Mouse (Mus musculus) hindbrain, postnatal 0 days (tissue): ENCODE measurements around the gene Dhps. TPM values are rescaled to one million over a fixed set of nuclear protein-coding genes. Genes with fewer than 3 reads are reported as not detected.

Experiments
- ATAC-seq: fragments of 200-750 bp; cut with Nextera tagmentation; 2 replicates; pipeline ENCODE4 v1.8.0; 2017; ENCODE audit warnings: mild to moderate bottlenecking, moderate TSS enrichment, moderate library complexity
- DNase-seq: peaks from one replicate; pipeline ENCODE4 v3.0.0-alpha.2; 2015; ENCODE audit warnings: low spot score
- H3K27ac ChIP-seq: fragments of 300-500 bp; sonication (generic); 2 replicates; pipeline ENCODE4 v1.5.1; 2014; ENCODE audit warnings: mild to moderate bottlenecking
- H3K27me3 ChIP-seq: fragments of 300-500 bp; sonication (generic); 2 replicates; pipeline ENCODE4 v1.6.1; 2014; ENCODE audit warnings: low read length, mixed read lengths; ENCODE audit not compliant: insufficient read depth
- H3K36me3 ChIP-seq: fragments of 300-500 bp; sonication (generic); 2 replicates; pipeline ENCODE4 v1.6.1; 2014; ENCODE audit warnings: low read length, mixed read lengths; ENCODE audit not compliant: insufficient read depth
- H3K4me1 ChIP-seq: fragments of 300-500 bp; sonication (generic); 2 replicates; pipeline ENCODE4 v1.6.1; 2014; ENCODE audit warnings: antibody characterized with exemption, low read length, mixed read lengths; ENCODE audit not compliant: insufficient read depth
- H3K4me2 ChIP-seq: fragments of 300-500 bp; sonication (generic); 2 replicates; pipeline ENCODE4 v1.6.1; 2014; ENCODE audit warnings: low read depth, mild to moderate bottlenecking, low read length, moderate library complexity, mixed read lengths
- H3K4me3 ChIP-seq: fragments of 300-500 bp; sonication (generic); 2 replicates; pipeline ENCODE4 v1.5.1; 2014; ENCODE audit warnings: low read length
- H3K9ac ChIP-seq: fragments of 300-500 bp; sonication (generic); replicated peaks from 2 replicates; pipeline ENCODE4 v1.6.1; 2014; ENCODE audit warnings: mild to moderate bottlenecking, low read length, moderate library complexity, mixed read lengths
- H3K9me3 ChIP-seq: fragments of 300-500 bp; sonication (generic); 2 replicates; pipeline ENCODE4 v1.6.1; 2016; ENCODE audit warnings: low read length, mixed read lengths
- CTCF ChIP-seq: IDR thresholded peaks from 2 replicates; pipeline ENCODE4 v1.5.1; 2016; ENCODE audit warnings: antibody characterized with exemption, control low read depth, low read depth
- WGBS: fragments of 180-500 bp; shearing (Covaris S2); extraction: QIAGEN DNeasy Blood & Tissue Kit; methylation state at CpG from one replicate; pipeline ENCODE4 v1.1.7; 2014; 5-methylcytosine and 5-hydroxymethylcytosine counted together
- polyA plus RNA-seq: library from polyadenylated mRNA; unstranded; fragments of >200 nt; fragmentation: Nextera tagmentation; extraction: Ambion mirVana; gene quantifications from 2 replicates; pipeline ENCODE4 v1.2.1, GENCODE M21; 2015
- total RNA-seq: library from RNA; depleted of rRNA; stranded (reverse); fragments of >200 nt; gene quantifications from 2 replicates; pipeline ENCODE4 v1.2.3, GENCODE M21; 2014

Dhps gene
- total and polyA plus RNA-seq, 2 experiments from 2014 or later, result 103 to 118 TPM

GRCm38 (mm10) chr8:85091526-85092090 lies 20.1 kb downstream of the Dhps start:
- Histone ChIP-seq H3K27me3 (no peaks in the 10 kb centered on the region), H3K4me3 (no peak overlapping the region), H3K9ac (no peak overlapping the region), H3K9me3 (no peaks in the 10 kb centered on the region), H3K4me2 (no peak overlapping the region), H3K4me1 (no peaks in the 10 kb centered on the region), H3K36me3 (peaks cover 23% of the 10 kb centered on the region), H3K27ac (no peak overlapping the region)
- TF ChIP-seq CTCF, result no peak
- WGBS, result 36% methylated on average over 21 of the region's 21 CpGs
- ATAC-seq (no peak; the same call in 1 of the 2 replicates), DNase-seq (no peak)

DNA sequence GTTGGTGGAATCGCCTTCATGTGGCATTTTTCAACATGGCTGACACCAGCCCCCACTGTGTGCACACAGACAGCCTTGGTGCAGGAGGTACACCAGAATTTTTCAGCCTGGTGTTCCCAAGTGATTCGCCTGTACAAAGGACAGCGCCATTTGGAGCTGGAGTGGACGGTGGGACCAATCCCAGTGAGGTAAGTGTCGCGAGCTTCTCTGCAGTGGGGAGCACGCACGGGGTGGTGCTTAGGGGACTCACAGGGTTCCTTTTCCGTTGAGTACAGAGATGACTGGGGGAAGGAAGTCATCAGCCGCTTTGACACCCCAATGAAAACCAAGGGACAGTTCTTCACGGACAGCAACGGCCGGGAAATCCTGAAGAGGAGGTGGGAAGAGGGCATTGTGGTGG lies 23.5 kb downstream of the Dhps start:
- DNase-seq (no peak), ATAC-seq (no peak)
- H3K36me3 ChIP-seq, result peaks cover 30% of the 10 kb centered on the region

GRCm38 (mm10) chr8:85095566-85095965 lies 24.0 kb downstream of the Dhps start:
- Histone ChIP-seq H3K4me2 (no peak overlapping the region), H3K4me1 (no peaks in the 10 kb centered on the region), H3K36me3 (peaks cover 30% of the 10 kb centered on the region), H3K9ac (no peak overlapping the region), H3K27ac (no peak overlapping the region), H3K4me3 (no peak overlapping the region), H3K9me3 (no peaks in the 10 kb centered on the region), H3K27me3 (no peaks in the 10 kb centered on the region)
- 94% methylated on average over 7 of the region's 7 CpGs for WGBS
- no peak for ATAC-seq
- no peak for DNase-seq
- no peak for TF ChIP-seq CTCF

More for the DNA sequence above, 23.5 kb downstream of the Dhps start:
- no peak overlapping the region for H3K9ac ChIP-seq
- H3K9me3 ChIP-seq, result no peaks in the 10 kb centered on the region
- H3K27ac ChIP-seq, result no peak overlapping the region
- TF ChIP-seq CTCF, result no peak
- H3K4me1 ChIP-seq, result no peaks in the 10 kb centered on the region
- no peaks in the 10 kb centered on the region for H3K27me3 ChIP-seq
- no peak overlapping the region for H3K4me2 ChIP-seq
- H3K4me3 ChIP-seq, result no peak overlapping the region
- WGBS, result 92% methylated on average over 13 of the region's 13 CpGs

DNA sequence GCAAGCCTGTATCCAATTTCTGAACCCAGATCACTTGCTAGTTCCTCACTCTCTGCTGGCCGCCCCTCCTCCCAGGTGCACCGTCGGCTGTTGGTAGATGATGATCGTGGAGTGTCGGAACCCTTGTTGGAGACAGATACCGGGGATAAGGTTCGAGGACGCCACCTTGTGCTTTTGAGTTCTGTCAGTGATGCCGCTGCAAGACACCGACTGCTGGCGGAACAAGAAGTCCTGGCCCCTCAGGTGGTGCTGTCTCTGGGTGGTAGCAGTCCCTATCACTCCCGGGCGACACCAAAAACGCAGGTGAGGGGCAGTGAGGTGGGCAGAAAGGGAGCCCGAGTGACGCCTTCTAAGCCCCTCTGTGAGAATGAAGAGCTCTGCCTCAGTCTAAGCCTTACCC lies 24.6 kb downstream of the Dhps start:
- no peak overlapping the region for H3K4me2 ChIP-seq
- no peak overlapping the region for H3K4me3 ChIP-seq
- H3K9me3 ChIP-seq, result no peaks in the 10 kb centered on the region
- 94% methylated on average over 16 of the region's 16 CpGs for WGBS
- DNase-seq, result no peak
- no peak for TF ChIP-seq CTCF
- no peak overlapping the region for H3K27ac ChIP-seq
- H3K9ac ChIP-seq, result no peak overlapping the region
- no peak for ATAC-seq
- H3K36me3 ChIP-seq, result peaks cover 30% of the 10 kb centered on the region
- no peaks in the 10 kb centered on the region for H3K27me3 ChIP-seq
- H3K4me1 ChIP-seq, result no peaks in the 10 kb centered on the region

- no peak overlapping the region for H3K4me2 ChIP-seq
- no peaks in the 10 kb centered on the region for H3K4me1 ChIP-seq
- no peak for TF ChIP-seq CTCF
- ATAC-seq (no peak), DNase-seq (no peak)
- no peak overlapping the region for H3K4me3 ChIP-seq
- H3K36me3 ChIP-seq, result peaks cover 30% of the 10 kb centered on the region
- H3K27ac ChIP-seq, result no peak overlapping the region
- H3K27me3 ChIP-seq, result no peaks in the 10 kb centered on the region
- no peak overlapping the region for H3K9ac ChIP-seq
- WGBS, result 91% methylated on average over 4 of the region's 4 CpGs
- H3K9me3 ChIP-seq, result no peaks in the 10 kb centered on the region
Measured at GRCm38 (mm10) chr8:85096850-85097249, 25.3 kb downstream of the Dhps start.

DNA sequence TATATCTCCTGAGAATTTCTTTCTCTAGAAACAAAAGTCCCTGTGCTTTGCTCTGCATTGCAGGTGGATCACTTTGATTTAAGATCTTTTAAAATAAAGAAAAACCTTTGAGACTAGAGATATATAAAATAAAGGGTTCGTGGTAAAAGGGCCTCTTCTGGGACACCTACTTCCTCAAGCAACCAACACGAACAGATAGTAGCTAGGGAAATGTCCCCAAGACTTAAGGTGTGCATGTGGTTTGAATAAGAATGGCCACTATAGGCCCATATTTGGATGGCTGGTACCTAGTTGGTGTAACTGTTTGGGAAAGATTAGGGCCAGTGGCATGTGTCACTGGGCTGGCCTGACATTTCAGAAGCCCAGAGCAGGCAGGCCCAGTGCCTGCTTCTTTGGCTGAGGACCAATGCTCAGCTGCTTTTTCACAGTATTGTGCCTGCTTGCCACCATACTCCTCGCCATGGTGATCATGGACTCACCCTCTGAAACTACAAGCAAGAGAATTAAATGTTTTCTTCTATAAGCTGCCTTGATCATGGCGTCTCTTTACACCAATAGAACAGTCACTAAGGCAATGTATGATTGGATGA lies 28.6 kb downstream of the Dhps start:
- Histone ChIP-seq H3K9ac (no peak overlapping the region), H3K4me1 (no peaks in the 10 kb centered on the region), H3K27me3 (no peaks in the 10 kb centered on the region), H3K36me3 (peaks cover 27% of the 10 kb centered on the region), H3K4me3 (no peak overlapping the region), H3K27ac (no peak overlapping the region), H3K4me2 (no peak overlapping the region), H3K9me3 (no peaks in the 10 kb centered on the region)
- WGBS, result 86% methylated on average over 4 of the region's 4 CpGs
- DNase-seq (no peak), ATAC-seq (no peak)
- no peak for TF ChIP-seq CTCF

DNA sequence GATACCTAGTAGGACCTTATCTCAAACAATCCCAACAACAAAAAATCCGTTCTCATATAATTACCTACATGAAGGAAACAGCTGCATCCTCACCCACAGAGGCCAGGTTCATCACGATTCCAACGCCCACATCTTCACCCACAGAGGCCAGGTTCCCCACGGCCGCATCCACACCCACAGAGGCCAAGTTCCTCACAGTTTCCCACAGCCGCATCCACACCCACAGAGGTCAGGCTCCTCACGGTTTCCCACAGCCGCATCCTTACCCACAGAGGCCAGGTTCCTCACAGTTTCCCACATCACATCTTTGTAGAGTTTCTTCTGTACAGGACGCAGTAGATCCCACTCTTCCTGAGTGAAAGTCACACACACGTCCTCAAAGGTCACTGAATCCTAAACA lies 41.7 kb downstream of the Dhps start:
- H3K4me3 ChIP-seq, result no peak overlapping the region
- H3K27ac ChIP-seq, result no peak overlapping the region
- TF ChIP-seq CTCF, result no peak
- no peak overlapping the region for H3K4me2 ChIP-seq
- ATAC-seq (no peak), DNase-seq (no peak)
- 95% methylated on average over 10 of the region's 10 CpGs for WGBS
- no peaks in the 10 kb centered on the region for H3K9me3 ChIP-seq
- H3K4me1 ChIP-seq, result no peaks in the 10 kb centered on the region
- H3K9ac ChIP-seq, result no peak overlapping the region
- no peaks in the 10 kb centered on the region for H3K27me3 ChIP-seq
- H3K36me3 ChIP-seq, result peaks cover 25% of the 10 kb centered on the region; the same call in 1 of the 2 replicates
